8 mouse cellular contexts compared by ENCODE assay signal in the genomic region with DNA sequence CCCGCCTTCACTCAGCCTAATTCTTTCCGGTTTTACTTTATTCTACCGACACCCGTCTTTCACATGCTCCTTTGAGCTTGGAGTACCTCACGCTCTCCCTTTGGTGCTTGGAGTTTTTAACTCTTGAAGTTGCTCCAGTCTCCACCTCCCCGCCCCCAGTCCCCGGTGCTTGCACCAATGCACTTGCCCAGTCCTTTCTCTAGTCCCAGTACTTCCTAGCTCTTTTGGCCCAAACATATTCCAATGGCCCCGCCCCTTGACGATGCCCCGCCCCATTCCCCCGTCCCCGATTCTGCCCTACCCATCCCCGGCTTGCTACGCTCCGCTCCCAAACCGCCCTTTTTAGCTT. TPM values are rescaled to one million over a fixed set of nuclear protein-coding genes. Genes with fewer than 3 reads are reported as not detected.
DNase-seq lines count a peak whose midpoint lies in the region; ATAC-seq and TF ChIP-seq lines count a peak whose summit lies in the region.

No protein-coding gene starts in this region.

- under 1% methylated on average over 16 of the region's 16 CpGs for WGBS in neural tube, embryonic 11.5 days
- 1% methylated on average over 16 of the region's 16 CpGs for WGBS in bone marrow, adult 2 months
- 1% methylated on average over 16 of the region's 16 CpGs for WGBS in forebrain, embryonic 15.5 days
- WGBS in hindbrain, postnatal 0 days, result under 1% methylated on average over 16 of the region's 16 CpGs
- under 1% methylated on average over 16 of the region's 16 CpGs for WGBS in liver, embryonic 14.5 days (ENCODE audit: insufficient replicate concordance)
- under 1% methylated on average over 16 of the region's 16 CpGs for WGBS in neural tube, embryonic 13.5 days

- H3K4me1 ChIP-seq in neural tube, embryonic 11.5 days (ENCODE audit: control insufficient read depth, insufficient read depth, low read length), result 0 out of 2 replicates have a peak, but pooled peaks cover 3% of the 10 kb centered on the region
- no peaks in the 10 kb centered on the region; the same call in 1 of the 2 replicates for H3K4me1 ChIP-seq in bone marrow, adult 2 months (ENCODE audit: control insufficient read depth, insufficient read depth, low read length)
- H3K4me1 ChIP-seq in forebrain, embryonic 15.5 days, result peaks cover 19% of the 10 kb centered on the region
- H3K4me1 ChIP-seq in hindbrain, postnatal 0 days (ENCODE audit: insufficient read depth, low read length), result 0 out of 2 replicates have a peak, but pooled peaks cover 7% of the 10 kb centered on the region
- peaks cover 9 to 15% of the 10 kb centered on the region in 2 experiments; a peak in 3 of 4 replicates for H3K4me1 ChIP-seq in liver, embryonic 14.5 days (replicated peaks; ENCODE audit: control insufficient read depth in 2 of 2, insufficient read depth in 2 of 2, low read length in 1 of 2)
- H3K4me1 ChIP-seq in neural tube, embryonic 13.5 days (replicated peaks), result peaks cover 20% of the 10 kb centered on the region

- peak; percentile 91; the same call in 1 of the 2 replicates for ATAC-seq in neural tube, embryonic 11.5 days (ENCODE audit: insufficient read depth, low FRiP score, low TSS enrichment)
- no peak for ATAC-seq in forebrain, embryonic 15.5 days (replicated peaks)
- no peak for ATAC-seq in hindbrain, postnatal 0 days
- peak; percentile 80 for ATAC-seq in liver, embryonic 14.5 days (ENCODE audit: insufficient read depth)
- ATAC-seq in neural tube, embryonic 13.5 days (ENCODE audit: low read depth), result no peak; the same call in 1 of the 2 replicates

- H3K27me3 ChIP-seq in neural tube, embryonic 11.5 days (ENCODE audit: control insufficient read depth, insufficient read depth, low read length), result no peaks in the 10 kb centered on the region
- no peaks in the 10 kb centered on the region for H3K27me3 ChIP-seq in forebrain, embryonic 15.5 days
- H3K27me3 ChIP-seq in hindbrain, postnatal 0 days (ENCODE audit: insufficient read depth, low read length), result no peaks in the 10 kb centered on the region
- H3K27me3 ChIP-seq in liver, embryonic 14.5 days (ENCODE audit: control insufficient read depth, insufficient read depth, low read length), result no peaks in the 10 kb centered on the region
- H3K27me3 ChIP-seq in neural tube, embryonic 13.5 days, result no peaks in the 10 kb centered on the region

- H3K4me3 ChIP-seq in neural tube, embryonic 11.5 days (ENCODE audit: low read depth, low read length), result peak overlapping the region; percentile 76
- peak overlapping the region; percentile 88 for H3K4me3 ChIP-seq in bone marrow, adult 2 months (replicated peaks; ENCODE audit: control insufficient read depth, low read depth, low read length)
- H3K4me3 ChIP-seq in forebrain, embryonic 15.5 days, result peak overlapping the region; percentile 90
- H3K4me3 ChIP-seq in hindbrain, postnatal 0 days (ENCODE audit: low read length), result peak overlapping the region; percentile 91
- peak overlapping the region; percentile 60 to 97 for H3K4me3 ChIP-seq in liver, embryonic 14.5 days (ENCODE audit: insufficient read depth in 1 of 2, low read depth in 2 of 2, low read length in 2 of 2)
- peak overlapping the region; percentile 68 for H3K4me3 ChIP-seq in neural tube, embryonic 13.5 days

- TF ChIP-seq POLR2A in bone marrow, adult 2 months (IDR thresholded peaks at IDR 0.05; ENCODE audit: borderline replicate concordance, control insufficient read depth, low read depth, low read length), result no peak

- no peak for DNase-seq in neural tube, embryonic 11.5 days (ENCODE audit: low spot score)
- DNase-seq in neural tube, embryonic 10.5 days (ENCODE audit: extremely low spot score, low spot score), result no peak
- DNase-seq in hindbrain, postnatal 0 days (ENCODE audit: low spot score), result no peak
- peak in 2 of 3 experiments; percentile 64 to 68 for DNase-seq in liver, embryonic 14.5 days (ENCODE audit: low read depth in 3 of 3, low spot score in 3 of 3)
- no peak for DNase-seq in adipocyte (ENCODE audit: low spot score)

- TF ChIP-seq CTCF in bone marrow, adult 2 months (IDR thresholded peaks at IDR 0.05; ENCODE audit: control insufficient read depth, insufficient read depth, low read length), result no peak
- TF ChIP-seq CTCF in hindbrain, postnatal 0 days (IDR thresholded peaks at IDR 0.05; ENCODE audit: low read depth), result no peak
- TF ChIP-seq CTCF in liver, embryonic 14.5 days (IDR thresholded peaks at IDR 0.05; ENCODE audit: low read depth), result no peak

- H3K9me3 ChIP-seq in neural tube, embryonic 11.5 days (ENCODE audit: control insufficient read depth, low read length), result no peaks in the 10 kb centered on the region
- no peaks in the 10 kb centered on the region for H3K9me3 ChIP-seq in forebrain, embryonic 15.5 days
- no peaks in the 10 kb centered on the region for H3K9me3 ChIP-seq in hindbrain, postnatal 0 days (ENCODE audit: low read length)
- no peaks in the 10 kb centered on the region for H3K9me3 ChIP-seq in liver, embryonic 14.5 days (ENCODE audit: control insufficient read depth, low read length)
- no peaks in the 10 kb centered on the region for H3K9me3 ChIP-seq in neural tube, embryonic 13.5 days

- H3K4me2 ChIP-seq in neural tube, embryonic 11.5 days (ENCODE audit: low read depth), result peak overlapping the region; percentile 48
- peak overlapping the region; percentile 76 for H3K4me2 ChIP-seq in forebrain, embryonic 15.5 days (replicated peaks)
- H3K4me2 ChIP-seq in hindbrain, postnatal 0 days (ENCODE audit: low read depth, low read length), result peak overlapping the region; percentile 88
- peak overlapping the region; percentile 67 for H3K4me2 ChIP-seq in liver, embryonic 14.5 days (ENCODE audit: low read depth)
- H3K4me2 ChIP-seq in neural tube, embryonic 13.5 days, result peak overlapping the region; percentile 86

- H3K27ac ChIP-seq in neural tube, embryonic 11.5 days (ENCODE audit: low read depth, low read length), result peak overlapping the region; percentile 76
- H3K27ac ChIP-seq in bone marrow, adult 2 months (ENCODE audit: control insufficient read depth, insufficient read depth, low read depth, low read length, poor library complexity), result peak overlapping the region; percentile 83
- peak overlapping the region; percentile 86 for H3K27ac ChIP-seq in forebrain, embryonic 15.5 days (replicated peaks)
- peak overlapping the region; percentile 89 for H3K27ac ChIP-seq in hindbrain, postnatal 0 days
- H3K27ac ChIP-seq in liver, embryonic 14.5 days, result peak overlapping the region; percentile 77
- H3K27ac ChIP-seq in neural tube, embryonic 13.5 days (replicated peaks), result peak overlapping the region; percentile 92

- H3K9ac ChIP-seq in neural tube, embryonic 11.5 days (ENCODE audit: low read length), result peak overlapping the region; percentile 65
- H3K9ac ChIP-seq in forebrain, embryonic 15.5 days (replicated peaks), result peak overlapping the region; percentile 54
- H3K9ac ChIP-seq in hindbrain, postnatal 0 days (replicated peaks; ENCODE audit: low read length), result peak overlapping the region; percentile 72
- H3K9ac ChIP-seq in liver, embryonic 14.5 days (replicated peaks), result peak overlapping the region; percentile 77
- peak overlapping the region; percentile 74 for H3K9ac ChIP-seq in neural tube, embryonic 13.5 days

- no peak for TF ChIP-seq EP300 in liver, embryonic 14.5 days (IDR thresholded peaks at IDR 0.05; ENCODE audit: low read depth)

- H3K36me3 ChIP-seq in neural tube, embryonic 11.5 days (ENCODE audit: control insufficient read depth, insufficient read depth, low read length), result no peaks in the 10 kb centered on the region
- H3K36me3 ChIP-seq in forebrain, embryonic 15.5 days, result no peaks in the 10 kb centered on the region
- no peaks in the 10 kb centered on the region for H3K36me3 ChIP-seq in hindbrain, postnatal 0 days (ENCODE audit: insufficient read depth, low read length)
- H3K36me3 ChIP-seq in liver, embryonic 14.5 days (replicated peaks; ENCODE audit: control insufficient read depth, insufficient read depth, low read depth), result no peaks in the 10 kb centered on the region
- no peaks in the 10 kb centered on the region for H3K36me3 ChIP-seq in neural tube, embryonic 13.5 days

RNA-seq across cellular contexts. Expression of gene Nek1, which starts 0.5 kb away (rescaled TPM):
- polyA plus RNA-seq in neural tube, embryonic 11.5 days (2014; fragmentation: Nextera tagmentation; extraction: Ambion mirVana), result 19.1 and 22.5 TPM in 2 replicates
- 7.1 and 10.0 TPM in 2 replicates for polyA plus RNA-seq in bone marrow, adult 2 months (2011; ENCODE audit: insufficient read depth, insufficient read length, low replicate concordance, missing spikeins)
- polyA plus RNA-seq in forebrain, embryonic 15.5 days (2015; fragmentation: Nextera tagmentation; extraction: Ambion mirVana), result 22.9 and 24.3 TPM in 2 replicates
- 8.0 and 19.0 TPM in 2 replicates for total RNA-seq in hindbrain, postnatal 0 days (2014; rRNA removed)
- 21.9 and 23.9 TPM in 2 replicates for polyA plus RNA-seq in hindbrain, postnatal 0 days (2015; fragmentation: Nextera tagmentation; extraction: Ambion mirVana)
- polyA plus RNA-seq in liver, embryonic 14.5 days (2012; rRNA removed), result 1.5 and 2.6 TPM in 2 replicates
- polyA plus RNA-seq in liver, embryonic 14.5 days (2014; fragmentation: Nextera tagmentation; extraction: Ambion mirVana), result 6.7 and 8.5 TPM in 2 replicates
- polyA plus RNA-seq in neural tube, embryonic 13.5 days (2015; fragmentation: Nextera tagmentation; extraction: Ambion mirVana), result 31.7 and 31.8 TPM in 2 replicates

RNA-seq across cellular contexts. Expression of gene Clcn3, which starts 9.4 kb away (rescaled TPM):
- polyA plus RNA-seq in neural tube, embryonic 11.5 days (2014; fragmentation: Nextera tagmentation; extraction: Ambion mirVana), result 33.4 and 37.5 TPM in 2 replicates
- polyA plus RNA-seq in bone marrow, adult 2 months (2011; ENCODE audit: insufficient read depth, insufficient read length, low replicate concordance, missing spikeins), result 35.2 and 45.1 TPM in 2 replicates
- polyA plus RNA-seq in forebrain, embryonic 15.5 days (2015; fragmentation: Nextera tagmentation; extraction: Ambion mirVana), result 62.7 and 63.5 TPM in 2 replicates
- total RNA-seq in hindbrain, postnatal 0 days (2014; rRNA removed), result 85.9 and 87.7 TPM in 2 replicates
- 77.4 and 84.8 TPM in 2 replicates for polyA plus RNA-seq in hindbrain, postnatal 0 days (2015; fragmentation: Nextera tagmentation; extraction: Ambion mirVana)
- 19.2 and 28.1 TPM in 2 replicates for polyA plus RNA-seq in liver, embryonic 14.5 days (2012; rRNA removed)
- polyA plus RNA-seq in liver, embryonic 14.5 days (2014; fragmentation: Nextera tagmentation; extraction: Ambion mirVana), result 34.6 and 38.2 TPM in 2 replicates
- 51.4 and 55.6 TPM in 2 replicates for polyA plus RNA-seq in neural tube, embryonic 13.5 days (2015; fragmentation: Nextera tagmentation; extraction: Ambion mirVana)

Comparison
In these comparisons a context has a peak if more than half of its experiments do, and no peak if none do; other contexts are left out.
1. ATAC-seq: peak in neural tube, embryonic 11.5 days (single experiment) and liver, embryonic 14.5 days (single experiment); none in forebrain, embryonic 15.5 days (single experiment), hindbrain, postnatal 0 days (single experiment) and neural tube, embryonic 13.5 days (single experiment).
2. DNase-seq: peak in liver, embryonic 14.5 days (2 of 3); none in neural tube, embryonic 11.5 days (single experiment), neural tube, embryonic 10.5 days (single experiment), hindbrain, postnatal 0 days (single experiment) and adipocyte (single experiment).
3. Peak in every context shown above with its lines, with median percentiles within 50 percentile points of each other: H3K27ac ChIP-seq, H3K4me2 ChIP-seq, H3K4me3 ChIP-seq and H3K9ac ChIP-seq.